Mouse (Mus musculus): Measurements from ENCODE around the gene Abcb6. TPM values are rescaled to one million over a fixed set of nuclear protein-coding genes. Genes with fewer than 3 reads are reported as not detected.
A peak's percentile ranks its signal among the peaks of the same experiment; 100 is the strongest.

Abcb6 gene
- total and polyA plus RNA-seq, 3 experiments, result 15.5 to 29.0 (median 19.2) TPM

DNA sequence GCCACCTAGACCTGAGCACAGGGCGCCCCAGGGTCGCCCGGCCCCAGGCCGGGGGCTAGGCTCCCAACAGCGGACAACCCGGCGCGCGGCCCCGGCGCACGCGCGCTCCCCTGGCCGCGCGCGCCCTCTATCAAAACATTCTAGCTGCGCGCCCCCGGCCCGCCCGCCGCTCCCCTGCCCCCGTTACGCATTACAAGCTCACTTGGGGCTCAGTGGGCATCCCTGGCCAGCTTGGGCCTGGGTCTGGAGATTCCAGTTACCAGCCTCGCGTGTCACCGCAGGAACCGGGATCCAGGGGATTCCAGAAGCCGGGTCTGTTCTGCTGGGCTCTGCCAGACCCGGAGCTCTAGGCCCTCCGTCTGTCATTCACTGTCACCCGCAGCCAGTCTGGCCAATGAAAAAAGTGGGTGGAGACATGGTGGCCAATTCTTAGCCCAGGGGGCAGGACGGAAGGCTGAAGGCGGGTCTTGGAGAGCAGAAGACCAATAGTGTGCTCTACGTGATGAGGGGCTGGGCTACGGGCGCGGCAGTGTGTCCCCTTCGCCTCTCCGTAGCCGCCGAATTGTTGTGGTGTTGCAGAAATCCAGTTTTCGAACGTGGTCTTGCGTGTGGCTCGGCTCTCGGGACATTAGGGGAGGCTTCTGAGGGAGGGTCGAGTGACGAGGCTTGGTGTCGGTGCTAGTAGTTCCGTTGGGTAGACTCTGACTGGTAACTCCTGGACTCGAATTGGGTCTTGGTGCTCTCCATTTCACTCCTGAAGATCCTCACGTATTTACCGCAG is 11.6 kb upstream of the Abcb6 start, which contains the start of the genes Ankzf1 and Atg9a:
TSS of gene Ankzf1 (plus strand) at position 530 of the 781 bp plus-strand sequence.
TSS of gene Atg9a (minus strand) at position 575 of the 781 bp plus-strand sequence.
- H3K27ac ChIP-seq (ENCODE audit: insufficient read depth, low read depth), result peak within 1 kb of the TSS; percentile 93
- in situ Hi-C loops (cut with MboI; ENCODE audit: low pct_ligation_motif_present, low pct_unique_long_range_greater_than_20kb, low sequenced_read_pairs) (no loop called here), dilution Hi-C loops (cut with MboI; ENCODE audit: extremely low pct_ligation_motif_present, extremely low pct_unique_long_range_greater_than_20kb, low sequenced_read_pairs) (no loop called here)
- H3K4me1 ChIP-seq (ENCODE audit: control insufficient read depth in 1 of 2, insufficient read depth in 2 of 2), result peaks cover 10 to 38% of the 10 kb centered on the region in 2 experiments
- H3K4me2 ChIP-seq (ENCODE audit: insufficient read depth, low read depth, poor library complexity, severe bottlenecking), result peak within 1 kb of the TSS; percentile 86
- H3K4me3 ChIP-seq (replicated peaks in 1 of 3; ENCODE audit: low read depth in 2 of 3, low read length in 2 of 3, poor library complexity in 1 of 3), result peak within 1 kb of the TSS; percentile 89 to 98 (median 97)
- no peaks in the 10 kb centered on the region for H3K27me3 ChIP-seq (replicated peaks)
- no peaks in the 10 kb centered on the region for H3K79me2 ChIP-seq (replicated peaks; ENCODE audit: control insufficient read depth, extremely low read depth, insufficient read depth, poor library complexity, severe bottlenecking)
- TF ChIP-seq USF2 (conservative IDR thresholded peaks at IDR 0.05; ENCODE audit: low read depth, low read length) (no peak), BHLHE40 (IDR thresholded peaks at IDR 0.05; ENCODE audit: low read depth, low read length) (no peak), SMC3 (IDR thresholded peaks at IDR 0.05; ENCODE audit: low read depth, low read length) (no peak), JUND (conservative IDR thresholded peaks at IDR 0.05; ENCODE audit: low read depth, low read length) (no peak), RCOR1 (conservative IDR thresholded peaks at IDR 0.05; ENCODE audit: low read depth, low read length) (no peak), ELF1 (IDR thresholded peaks at IDR 0.05; ENCODE audit: low read depth, low read length) (peak; percentile 67; the same call in 1 of the 2 replicates), NELFE (IDR thresholded peaks at IDR 0.05; ENCODE audit: low read depth, low read length) (peak; percentile 78), ZC3H11A (IDR thresholded peaks at IDR 0.05; ENCODE audit: low read depth, low read length) (no peak), TBP (conservative IDR thresholded peaks at IDR 0.05; ENCODE audit: low read depth, low read length) (peak; percentile 44; the same call in 1 of the 2 replicates), USF1 (IDR thresholded peaks at IDR 0.05; ENCODE audit: low read depth, low read length) (no peak), CHD1 (IDR thresholded peaks at IDR 0.05; ENCODE audit: low read depth, low read length) (no peak), UBTF (IDR thresholded peaks at IDR 0.05; ENCODE audit: low read depth, low read length) (no peak), CTCF (conservative IDR thresholded peaks at IDR 0.05 in 1 of 2, IDR thresholded peaks at IDR 0.05 in 1 of 2; ENCODE audit: low read depth in 2 of 2, low read length in 2 of 2) (no peak; a peak in 1 of 4 replicates), EP300 (IDR thresholded peaks at IDR 0.05; ENCODE audit: low read length) (no peak), TCF12 (IDR thresholded peaks at IDR 0.05; ENCODE audit: low read depth, low read length) (peak; percentile 51), HCFC1 (IDR thresholded peaks at IDR 0.05; ENCODE audit: low read depth, low read length) (peak; percentile 78), KAT2A (IDR thresholded peaks at IDR 0.05; ENCODE audit: insufficient replicate concordance, low read length) (peak; percentile 51; the same call in 1 of the 2 replicates), POLR2AphosphoS2 (IDR thresholded peaks at IDR 0.05; ENCODE audit: low read depth, low read length) (peak; percentile 72), POLR2A (IDR thresholded peaks at IDR 0.05; ENCODE audit: low read depth, low read length) (peak; percentile 63; the same call in 1 of the 2 replicates), MEF2A (IDR thresholded peaks at IDR 0.05; ENCODE audit: borderline replicate concordance, low read depth, low read length) (peak; percentile 52; the same call in 1 of the 2 replicates), CHD2 (IDR thresholded peaks at IDR 0.05; ENCODE audit: low read length) (peak; percentile 86), MAX (IDR thresholded peaks at IDR 0.05; ENCODE audit: low read length) (0 out of 2 replicates have a peak, but pooled peaks have one; percentile 38), MAFK (IDR thresholded peaks at IDR 0.05; ENCODE audit: insufficient replicate concordance, low read length) (no peak), MXI1 (IDR thresholded peaks at IDR 0.05; ENCODE audit: low read depth, low read length) (peak; percentile 92), ZMIZ1 (IDR thresholded peaks at IDR 0.05; ENCODE audit: low read depth, low read length) (peak; percentile 69; the same call in 1 of the 2 replicates), ZKSCAN1 (IDR thresholded peaks at IDR 0.05; ENCODE audit: borderline replicate concordance, low read depth, low read length) (no peak), E2F4 (IDR thresholded peaks at IDR 0.05; ENCODE audit: insufficient replicate concordance, low read depth, low read length) (no peak), IRF4 (IDR thresholded peaks at IDR 0.05; ENCODE audit: low read depth, low read length) (0 out of 2 replicates have a peak, but pooled peaks have one; percentile 7), SIN3A (IDR thresholded peaks at IDR 0.05; ENCODE audit: low read length) (peak; percentile 90), GABPA (IDR thresholded peaks at IDR 0.05; ENCODE audit: insufficient replicate concordance, low read depth, low read length) (no peak; the same call in 1 of the 2 replicates), MAZ (IDR thresholded peaks at IDR 0.05; ENCODE audit: low read depth, low read length) (peak; percentile 68; the same call in 1 of the 2 replicates), NRF1 (IDR thresholded peaks at IDR 0.05; ENCODE audit: low read depth, low read length) (peak; percentile 62), ZNF384 (IDR thresholded peaks at IDR 0.05; ENCODE audit: low read depth, low read length) (no peak), MYC (IDR thresholded peaks at IDR 0.05; ENCODE audit: low read depth, low read length) (peak; percentile 75; the same call in 1 of the 2 replicates), ETS1 (conservative IDR thresholded peaks at IDR 0.05; ENCODE audit: low read depth, low read length) (no peak), JUN (IDR thresholded peaks at IDR 0.05; ENCODE audit: insufficient read depth, low read depth, low read length) (no peak), RAD21 (IDR thresholded peaks at IDR 0.05; ENCODE audit: low read depth, low read length) (no peak), PAX5 (IDR thresholded peaks at IDR 0.05; ENCODE audit: low read length) (no peak)
- H3K36me3 ChIP-seq (replicated peaks in 1 of 2; ENCODE audit: control insufficient read depth in 1 of 2, insufficient read depth in 1 of 2, low read length in 1 of 2), result peaks cover 18 to 54% of the 10 kb centered on the region in 2 experiments
- peak within 1 kb of the TSS; percentile 90 for H3K9ac ChIP-seq (ENCODE audit: insufficient read depth, low read depth)
- H3K9me3 ChIP-seq (replicated peaks; ENCODE audit: low read length), result no peaks in the 10 kb centered on the region
- peak; percentile 98 for DNase-seq (ENCODE audit: extremely low read depth)
